Mouse (Mus musculus) intestine, postnatal 0 days (tissue): ENCODE measurements around the gene Arhgap22. TPM values are rescaled to one million over a fixed set of nuclear protein-coding genes. Genes with fewer than 3 reads are reported as not detected.

Source experiments
- ATAC-seq: fragments of 200-750 bp; cut with Nextera tagmentation; 2 replicates; pipeline ENCODE4 v1.8.0; 2017; ENCODE audit warnings: mild to moderate bottlenecking, moderate TSS enrichment, moderate library complexity
- H3K27ac ChIP-seq: fragments of 300-500 bp; sonication (generic); 2 replicates; pipeline ENCODE4 v1.5.1; 2014; ENCODE audit warnings: mild to moderate bottlenecking, low read depth, low read length, moderate library complexity
- H3K27me3 ChIP-seq: fragments of 300-500 bp; sonication (generic); replicated peaks from 2 replicates; pipeline ENCODE4 v1.6.1; 2014; ENCODE audit warnings: low read length, mixed read lengths; ENCODE audit not compliant: control insufficient read depth, insufficient read depth
- H3K36me3 ChIP-seq: fragments of 300-500 bp; sonication (generic); 2 replicates; pipeline ENCODE4 v1.6.1; 2014; ENCODE audit warnings: mild to moderate bottlenecking, moderate library complexity; ENCODE audit not compliant: control insufficient read depth, insufficient read depth
- H3K4me1 ChIP-seq: fragments of 300-500 bp; sonication (generic); replicated peaks from 2 replicates; pipeline ENCODE4 v1.6.1; 2014; ENCODE audit warnings: antibody characterized with exemption, low read length, mixed read lengths; ENCODE audit not compliant: control insufficient read depth, insufficient read depth
- H3K4me2 ChIP-seq: fragments of 300-500 bp; sonication (generic); replicated peaks from 2 replicates; pipeline ENCODE4 v1.6.1; 2014; ENCODE audit warnings: low read depth, mild to moderate bottlenecking, moderate library complexity
- H3K4me3 ChIP-seq: fragments of 300-500 bp; sonication (generic); 2 replicates; pipeline ENCODE4 v1.5.1; 2014; ENCODE audit warnings: low read depth, low read length
- H3K9ac ChIP-seq: fragments of 300-500 bp; sonication (generic); 2 replicates; pipeline ENCODE4 v1.6.1; 2014; ENCODE audit warnings: mild to moderate bottlenecking, low read depth, low read length
- H3K9me3 ChIP-seq: fragments of 300-500 bp; sonication (generic); 2 replicates; pipeline ENCODE4 v1.6.1; 2016; ENCODE audit warnings: mixed run types; ENCODE audit not compliant: control insufficient read depth
- CTCF ChIP-seq: sonication (generic); IDR thresholded peaks from 2 replicates; pipeline ENCODE4 v1.5.1; 2016; ENCODE audit warnings: low read depth, mild to moderate bottlenecking, control low read depth, antibody characterized with exemption, moderate library complexity
- WGBS: fragments of 180-500 bp; shearing (Covaris S2); extraction: QIAGEN DNeasy Blood & Tissue Kit; methylation state at CpG from one replicate; pipeline ENCODE4 v1.1.7; 2014; 5-methylcytosine and 5-hydroxymethylcytosine counted together
- polyA plus RNA-seq: library from polyadenylated mRNA; unstranded; fragments of >200 nt; fragmentation: Nextera tagmentation; extraction: Ambion mirVana; gene quantifications from 2 replicates; pipeline ENCODE4 v1.2.1, GENCODE M21; 2015

The Arhgap22 gene
- polyA plus RNA-seq, 1 experiment from 2014 or later, result 1.9 TPM

DNA sequence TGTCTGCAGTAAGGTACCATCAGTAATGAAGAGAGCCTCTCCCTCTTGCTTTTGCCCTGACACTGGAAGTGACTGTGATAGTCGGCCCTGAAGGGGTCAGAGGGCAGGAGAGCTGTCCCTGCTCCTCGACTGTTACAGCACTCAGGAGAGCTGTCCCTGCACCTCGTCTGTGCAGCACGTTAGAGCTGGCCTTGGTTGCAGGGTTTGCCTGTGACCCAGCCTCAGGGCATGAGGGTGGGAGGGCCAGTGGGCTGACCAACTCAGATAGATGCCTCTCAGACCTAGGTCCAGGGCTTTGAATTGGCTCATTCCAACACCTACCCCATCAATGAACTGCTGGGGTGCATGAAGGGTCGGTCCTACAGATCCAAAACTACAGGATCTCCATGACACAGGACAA is 5.5 kb upstream of the Arhgap22 start:
- Histone ChIP-seq H3K27ac (no peak overlapping the region), H3K9me3 (no peaks in the 10 kb centered on the region), H3K36me3 (no peaks in the 10 kb centered on the region), H3K4me1 (no peaks in the 10 kb centered on the region), H3K4me3 (no peak overlapping the region), H3K9ac (no peak overlapping the region), H3K27me3 (no peaks in the 10 kb centered on the region), H3K4me2 (no peak overlapping the region)
- no peak for ATAC-seq
- 25% methylated on average over 5 of the region's 5 CpGs for WGBS
- TF ChIP-seq CTCF, result no peak

DNA sequence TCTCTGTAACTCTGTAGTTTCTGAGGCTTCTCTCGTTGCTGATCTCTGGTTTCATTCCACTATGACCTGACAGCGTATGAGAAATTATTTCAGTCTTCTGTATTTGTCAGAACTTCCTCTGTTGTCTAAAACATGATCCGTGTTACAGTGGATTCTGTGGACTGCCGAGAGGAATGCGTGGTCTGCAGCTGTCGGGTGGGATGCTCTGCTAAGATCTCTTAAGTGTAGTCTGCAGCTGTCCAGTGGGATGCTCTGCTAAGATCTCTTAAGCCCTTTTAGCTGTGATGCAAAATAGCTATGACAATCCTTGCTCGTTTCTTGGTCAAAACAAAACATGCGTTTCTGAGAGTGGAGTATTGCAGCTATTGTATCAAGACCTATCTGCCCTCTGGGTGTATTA is 3.0 kb upstream of the Arhgap22 start:
- WGBS, result 60% methylated on average over 8 of the region's 8 CpGs
- H3K9me3 ChIP-seq, result no peaks in the 10 kb centered on the region
- no peak overlapping the region for H3K27ac ChIP-seq
- H3K4me3 ChIP-seq, result no peak overlapping the region
- no peaks in the 10 kb centered on the region for H3K36me3 ChIP-seq
- no peak overlapping the region for H3K4me2 ChIP-seq
- no peak for ATAC-seq
- H3K4me1 ChIP-seq, result 0 out of 2 replicates have a peak, but pooled peaks cover 3% of the 10 kb centered on the region
- no peak for TF ChIP-seq CTCF
- no peaks in the 10 kb centered on the region for H3K27me3 ChIP-seq
- no peak overlapping the region for H3K9ac ChIP-seq

DNA sequence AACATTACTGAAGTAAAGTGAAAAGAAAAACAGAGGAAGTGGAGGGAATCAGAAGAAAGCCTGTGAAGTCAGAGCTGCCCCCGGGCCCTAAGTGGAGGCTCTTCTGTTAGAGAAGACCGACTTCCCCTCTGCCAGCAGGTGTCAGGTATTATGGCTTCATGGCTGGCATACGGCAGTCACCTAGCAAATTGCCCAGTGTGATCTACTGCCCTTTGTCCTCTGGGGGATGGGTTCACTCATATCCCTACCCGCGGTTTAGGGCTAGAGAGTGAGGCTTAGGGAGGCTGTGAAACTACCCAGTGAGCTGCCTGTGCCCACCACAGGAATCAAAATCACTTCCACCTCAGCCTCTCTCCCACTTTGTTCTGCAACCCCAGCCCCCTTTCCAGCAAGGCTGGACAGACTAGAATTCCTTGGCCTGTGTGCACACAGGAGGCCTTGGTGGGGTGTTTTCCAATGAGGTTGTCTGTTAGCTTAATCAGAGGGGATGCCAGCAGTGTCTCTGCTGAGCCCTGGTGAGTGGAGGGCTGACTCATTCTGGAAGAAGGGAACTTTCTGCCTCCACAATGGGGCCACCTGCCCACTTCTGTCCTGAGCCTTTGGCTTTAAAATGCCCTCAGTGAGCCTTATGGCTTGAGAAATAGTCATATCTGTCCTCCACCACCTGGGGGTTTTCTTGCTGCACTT is 1.4 kb upstream of the Arhgap22 start:
- no peaks in the 10 kb centered on the region for H3K9me3 ChIP-seq
- peak; percentile 33; the same call in 1 of the 2 replicates for TF ChIP-seq CTCF
- no peak overlapping the region for H3K4me3 ChIP-seq
- ATAC-seq, result no peak
- H3K4me2 ChIP-seq, result no peak overlapping the region
- H3K9ac ChIP-seq, result no peak overlapping the region
- H3K27ac ChIP-seq, result no peak overlapping the region
- 32% methylated on average over 5 of the region's 5 CpGs for WGBS
- no peaks in the 10 kb centered on the region for H3K36me3 ChIP-seq
- 0 out of 2 replicates have a peak, but pooled peaks cover 3% of the 10 kb centered on the region for H3K4me1 ChIP-seq
- no peaks in the 10 kb centered on the region for H3K27me3 ChIP-seq

DNA sequence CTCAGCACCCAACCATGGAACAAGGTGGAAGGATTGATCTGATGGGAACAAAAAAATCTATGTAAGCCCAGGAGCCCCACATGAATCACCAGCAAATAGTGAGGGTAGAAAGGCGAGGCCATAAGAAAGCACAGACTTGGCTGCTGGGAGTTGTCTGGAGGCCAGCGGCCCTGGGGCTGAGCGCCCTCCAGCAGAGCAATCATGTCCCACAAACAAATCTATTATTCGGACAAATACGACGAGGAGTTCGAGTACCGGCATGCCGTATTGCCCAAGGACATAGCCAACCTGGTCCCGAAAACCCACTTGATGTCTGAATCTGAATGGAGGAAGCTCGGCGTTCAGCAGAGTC is 892 bp upstream of the Arhgap22 start:
- TF ChIP-seq CTCF, result no peak
- Histone ChIP-seq H3K36me3 (no peaks in the 10 kb centered on the region), H3K4me3 (no peak overlapping the region), H3K9ac (no peak overlapping the region), H3K27ac (no peak overlapping the region), H3K9me3 (no peaks in the 10 kb centered on the region), H3K4me1 (0 out of 2 replicates have a peak, but pooled peaks cover 3% of the 10 kb centered on the region), H3K27me3 (no peaks in the 10 kb centered on the region), H3K4me2 (no peak overlapping the region)
- 88% methylated on average over 12 of the region's 12 CpGs for WGBS
- no peak for ATAC-seq

DNA sequence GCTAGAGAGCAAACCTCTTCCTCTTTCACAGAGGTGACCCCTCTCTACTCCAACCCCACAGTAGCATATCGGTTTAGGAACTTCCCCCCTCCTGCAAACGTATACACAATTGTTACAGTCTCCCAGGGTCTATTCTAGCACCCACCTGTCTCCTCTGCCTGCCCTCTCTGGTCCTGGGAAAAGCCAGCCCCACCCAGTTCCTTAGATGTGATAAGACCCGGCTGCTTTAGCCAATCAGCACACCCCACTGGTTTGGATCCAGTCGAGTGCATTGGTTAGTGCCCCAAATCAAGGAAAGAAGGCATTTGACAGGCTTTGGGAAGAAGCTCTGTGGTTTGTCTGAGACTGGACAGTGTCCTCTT is 922 bp downstream of the Arhgap22 start:
- H3K27ac ChIP-seq, result no peak overlapping the region

DNA sequence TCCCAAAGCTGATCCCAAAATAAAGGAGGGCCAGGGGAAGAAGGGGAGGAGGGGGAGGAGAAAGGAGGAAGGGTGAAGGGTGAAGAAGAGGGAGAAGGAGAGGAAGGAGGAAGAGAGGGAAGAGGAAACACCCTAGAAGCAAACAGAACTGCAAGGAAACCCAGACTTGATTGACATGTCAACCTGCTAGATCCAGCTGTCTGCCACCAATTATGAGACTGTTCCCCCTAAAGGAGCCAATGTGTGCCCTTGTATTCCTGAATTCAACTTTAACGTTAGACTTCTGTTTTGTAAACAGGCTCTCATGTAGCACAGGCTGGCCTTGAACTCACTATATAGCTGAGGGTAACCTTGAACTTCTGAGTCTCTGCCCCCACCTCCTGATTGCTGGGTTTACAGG is 1.3 kb downstream of the Arhgap22 start:
- 43% methylated on average over 1 of the region's 1 CpGs for WGBS
- H3K9me3 ChIP-seq, result no peaks in the 10 kb centered on the region
- H3K4me1 ChIP-seq, result 0 out of 2 replicates have a peak, but pooled peaks cover 3% of the 10 kb centered on the region
- H3K4me3 ChIP-seq, result no peak overlapping the region
- H3K27ac ChIP-seq, result no peak overlapping the region
- ATAC-seq, result no peak
- no peak overlapping the region for H3K4me2 ChIP-seq
- H3K27me3 ChIP-seq, result no peaks in the 10 kb centered on the region
- no peak overlapping the region for H3K9ac ChIP-seq
- H3K36me3 ChIP-seq, result no peaks in the 10 kb centered on the region
- no peak for TF ChIP-seq CTCF

More for the DNA sequence above, 922 bp downstream of the Arhgap22 start:
- Histone ChIP-seq H3K27me3 (no peaks in the 10 kb centered on the region), H3K4me3 (no peak overlapping the region), H3K9me3 (no peaks in the 10 kb centered on the region), H3K9ac (no peak overlapping the region), H3K36me3 (no peaks in the 10 kb centered on the region), H3K4me2 (no peak overlapping the region), H3K4me1 (0 out of 2 replicates have a peak, but pooled peaks cover 3% of the 10 kb centered on the region)
- peak; percentile 38 for ATAC-seq
- 6% methylated on average over 4 of the region's 4 CpGs for WGBS
- TF ChIP-seq CTCF, result no peak
